Mouse (Mus musculus) CH12.LX (cell line): ENCODE measurements around the gene Perp. TPM values are rescaled to one million over a fixed set of nuclear protein-coding genes. Genes with fewer than 3 reads are reported as not detected.

ENCODE experiments used
- DNase-seq: peaks from one replicate; pipeline ENCODE4 v3.0.0-alpha.2; 2013; ENCODE audit errors: extremely low read depth
- H3K27ac ChIP-seq: 2 replicates; pipeline ENCODE4 v1.5.1; 2012; ENCODE audit warnings: low read depth, mild to moderate bottlenecking, control low read depth, moderate library complexity; ENCODE audit not compliant: insufficient read depth
- H3K27me3 ChIP-seq: replicated peaks from 2 replicates; pipeline ENCODE3; 2012; ENCODE audit warnings: inconsistent platforms
- H3K36me3 ChIP-seq, 2 experiments: replicated peaks in 1 of 2; 2 replicates each; pipeline versions ENCODE3 to v1.6.1; 2012; ENCODE audit warnings: inconsistent platforms in 1 of 2, low read length in 1 of 2, mild to moderate bottlenecking in 1 of 2, mixed read lengths in 1 of 2, moderate library complexity in 1 of 2; ENCODE audit not compliant: control insufficient read depth in 1 of 2, insufficient read depth in 1 of 2
- H3K4me1 ChIP-seq, 2 experiments: 2 replicates each; pipeline ENCODE4 v1.6.1; 2012; ENCODE audit warnings: inconsistent platforms in 1 of 2, moderate library complexity in 1 of 2; ENCODE audit not compliant: insufficient read depth in 2 of 2, control insufficient read depth in 1 of 2
- H3K4me2 ChIP-seq: 2 replicates; pipeline ENCODE4 v1.6.1; 2012; ENCODE audit warnings: low read depth, mild to moderate bottlenecking, control low read depth; ENCODE audit not compliant: poor library complexity, insufficient read depth, severe bottlenecking
- H3K4me3 ChIP-seq, 3 experiments: fragments of 150-350 bp in 1 of 3; sonication (generic) in 1 of 3; replicated peaks in 1 of 3; 2 replicates each; pipeline versions ENCODE3 to v1.5.1; 2011 to 2012; ENCODE audit warnings: low read depth in 2 of 3, low read length in 2 of 3, mild to moderate bottlenecking in 2 of 3, moderate library complexity in 2 of 3, control low read depth in 1 of 3, improper control_type of control experiment in 1 of 3, inconsistent platforms in 1 of 3, mixed read lengths in 1 of 3; ENCODE audit not compliant: poor library complexity in 1 of 3
- H3K79me2 ChIP-seq: replicated peaks from 2 replicates; pipeline ENCODE4 v1.6.1; 2012; ENCODE audit warnings: mild to moderate bottlenecking, moderate library complexity; ENCODE audit not compliant: control insufficient read depth, poor library complexity, insufficient read depth, severe bottlenecking; ENCODE audit errors: extremely low read depth
- H3K9ac ChIP-seq: 2 replicates; pipeline ENCODE4 v1.6.1; 2012; ENCODE audit warnings: low read depth, mild to moderate bottlenecking, control low read depth, moderate library complexity; ENCODE audit not compliant: insufficient read depth
- H3K9me3 ChIP-seq: replicated peaks from 2 replicates; pipeline ENCODE3; 2012; ENCODE audit warnings: low read length, inconsistent platforms, mixed read lengths
- BHLHE40 ChIP-seq: IDR thresholded peaks from 2 replicates; pipeline ENCODE4 v1.6.1; 2011; ENCODE audit warnings: mild to moderate bottlenecking, low read depth, low read length, improper control_type of control experiment
- CHD1 ChIP-seq: IDR thresholded peaks from 2 replicates; pipeline ENCODE4 v1.6.1; 2012; ENCODE audit warnings: low read depth, low read length, improper control_type of control experiment, inconsistent platforms
- CTCF ChIP-seq, 2 experiments: IDR thresholded peaks in 1 of 2; conservative IDR thresholded peaks in 1 of 2; 2 replicates each; pipeline ENCODE4 v1.5.1; 2011 to 2012; ENCODE audit warnings: low read depth in 2 of 2, low read length in 2 of 2, improper control_type of control experiment in 1 of 2, inconsistent platforms in 1 of 2, mild to moderate bottlenecking in 1 of 2, moderate library complexity in 1 of 2
- ELF1 ChIP-seq: IDR thresholded peaks from 2 replicates; pipeline ENCODE4 v1.6.1; 2014; ENCODE audit warnings: low read depth, mild to moderate bottlenecking, inconsistent platforms, low read length, improper control_type of control experiment
- EP300 ChIP-seq: IDR thresholded peaks from 2 replicates; pipeline ENCODE4 v1.6.1; 2011; ENCODE audit warnings: low read length, improper control_type of control experiment
- ETS1 ChIP-seq: conservative IDR thresholded peaks from 2 replicates; pipeline ENCODE4 v1.6.1; 2012; ENCODE audit warnings: low read depth, mild to moderate bottlenecking, inconsistent platforms, low read length, improper control_type of control experiment, moderate library complexity
- GABPA ChIP-seq: IDR thresholded peaks from 2 replicates; pipeline ENCODE4 v1.6.1; 2012; ENCODE audit warnings: low read depth, low read length, improper control_type of control experiment, inconsistent platforms; ENCODE audit not compliant: insufficient replicate concordance
- HCFC1 ChIP-seq: IDR thresholded peaks from 2 replicates; pipeline ENCODE4 v1.6.1; 2012; ENCODE audit warnings: low read depth, mild to moderate bottlenecking, inconsistent platforms, low read length, improper control_type of control experiment
- MAX ChIP-seq: IDR thresholded peaks from 2 replicates; pipeline ENCODE4 v1.6.1; 2011; ENCODE audit warnings: low read length, improper control_type of control experiment
- MAZ ChIP-seq: IDR thresholded peaks from 2 replicates; pipeline ENCODE4 v1.6.1; 2012; ENCODE audit warnings: low read depth, mild to moderate bottlenecking, inconsistent platforms, low read length, improper control_type of control experiment, moderate library complexity
- MEF2A ChIP-seq: IDR thresholded peaks from 2 replicates; pipeline ENCODE4 v1.6.1; 2014; ENCODE audit warnings: low read depth, mild to moderate bottlenecking, inconsistent platforms, low read length, improper control_type of control experiment, borderline replicate concordance
- MXI1 ChIP-seq: IDR thresholded peaks from 2 replicates; pipeline ENCODE4 v1.6.1; 2011; ENCODE audit warnings: mild to moderate bottlenecking, low read depth, low read length, improper control_type of control experiment
- MYC ChIP-seq: IDR thresholded peaks from 2 replicates; pipeline ENCODE4 v1.6.1; 2011; ENCODE audit warnings: low read depth, mild to moderate bottlenecking, improper control_type of control experiment, low read length
- NELFE ChIP-seq: IDR thresholded peaks from 2 replicates; pipeline ENCODE4 v1.6.1; 2011; ENCODE audit warnings: low read depth, low read length, improper control_type of control experiment
- POLR2A ChIP-seq: IDR thresholded peaks from 2 replicates; pipeline ENCODE4 v1.6.1; 2011; ENCODE audit warnings: low read depth, mild to moderate bottlenecking, improper control_type of control experiment, low read length
- RCOR1 ChIP-seq: conservative IDR thresholded peaks from 2 replicates; pipeline ENCODE4 v1.6.1; 2012; ENCODE audit warnings: low read depth, mild to moderate bottlenecking, inconsistent platforms, low read length, improper control_type of control experiment
- SIN3A ChIP-seq: IDR thresholded peaks from 2 replicates; pipeline ENCODE4 v1.6.1; 2012; ENCODE audit warnings: low read length, improper control_type of control experiment, inconsistent platforms
- TBP ChIP-seq: conservative IDR thresholded peaks from 2 replicates; pipeline ENCODE4 v1.6.1; 2011; ENCODE audit warnings: low read depth, low read length, improper control_type of control experiment
- TCF12 ChIP-seq: IDR thresholded peaks from 2 replicates; pipeline ENCODE4 v1.6.1; 2014; ENCODE audit warnings: low read depth, mild to moderate bottlenecking, inconsistent platforms, low read length, improper control_type of control experiment
- UBTF ChIP-seq: IDR thresholded peaks from 2 replicates; pipeline ENCODE4 v1.6.1; 2012; ENCODE audit warnings: low read depth, mild to moderate bottlenecking, inconsistent platforms, low read length, improper control_type of control experiment, moderate library complexity
- USF1 ChIP-seq: IDR thresholded peaks from 2 replicates; pipeline ENCODE4 v1.6.1; 2014; ENCODE audit warnings: low read depth, mild to moderate bottlenecking, inconsistent platforms, low read length, improper control_type of control experiment
- USF2 ChIP-seq: conservative IDR thresholded peaks from 2 replicates; pipeline ENCODE4 v1.6.1; 2011; ENCODE audit warnings: low read depth, low read length, improper control_type of control experiment
- ZKSCAN1 ChIP-seq: IDR thresholded peaks from 2 replicates; pipeline ENCODE4 v1.6.1; 2012; ENCODE audit warnings: low read depth, inconsistent platforms, low read length, improper control_type of control experiment, borderline replicate concordance
- ZMIZ1 ChIP-seq: IDR thresholded peaks from 2 replicates; pipeline ENCODE4 v1.6.1; 2012; ENCODE audit warnings: low read depth, mild to moderate bottlenecking, inconsistent platforms, low read length, improper control_type of control experiment
- ZNF384 ChIP-seq: IDR thresholded peaks from 2 replicates; pipeline ENCODE4 v1.6.1; 2012; ENCODE audit warnings: low read depth, low read length, improper control_type of control experiment, inconsistent platforms
- dilution Hi-C: fragments of 300-500 bp; cut with MboI; formaldehyde crosslinking; loops from 2 replicates; pipeline ENCODE4 v1.14.3; 2020; ENCODE audit warnings: low sequenced_read_pairs; ENCODE audit not compliant: extremely low pct_unique_long_range_greater_than_20kb, extremely low pct_ligation_motif_present
- in situ Hi-C: fragments of 300-500 bp; cut with MboI; formaldehyde crosslinking; loops from 3 replicates; pipeline ENCODE4 v1.14.3; 2019; ENCODE audit warnings: low sequenced_read_pairs, low pct_ligation_motif_present, low pct_unique_long_range_greater_than_20kb, mixed read lengths
- polyA plus RNA-seq: library from polyadenylated mRNA; unstranded; fragments of >175 nt; gene quantifications from 2 replicates; pipeline ENCODE4 v1.2.1, GENCODE M21; 2012; ENCODE audit warnings: low read depth; ENCODE audit not compliant: insufficient read length
- total RNA-seq, 2 experiments: library from RNA; depleted of rRNA; stranded (reverse); fragments of 300-350 nt in 1 of 2; fragments of >200 nt in 1 of 2; gene quantifications; 2 replicates each; pipeline ENCODE4 v1.2.3; 2012 to 2014

Perp gene
- total and polyA plus RNA-seq, 3 experiments = 0.51 TPM; not detected in 2

DNA sequence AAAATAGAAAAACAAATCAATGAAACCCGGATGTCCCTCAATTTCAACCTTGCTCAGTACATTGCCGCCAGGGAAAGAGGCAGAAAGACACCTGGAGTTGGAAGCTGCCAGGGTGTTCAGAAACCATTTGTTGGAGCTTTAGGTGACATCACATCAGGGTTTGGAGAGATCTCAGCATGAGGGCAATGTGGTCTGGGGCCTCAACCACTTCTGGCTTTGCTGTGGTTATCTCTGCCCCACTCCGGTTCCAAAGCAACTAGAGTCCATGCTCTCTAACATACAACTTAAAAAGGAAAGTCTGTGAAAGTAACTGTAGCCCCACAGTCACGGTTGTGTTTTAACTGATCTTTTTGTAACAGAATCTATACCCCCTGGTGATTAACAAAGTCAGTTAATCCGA, 19.9 kb downstream of the Perp start:
- no peaks in the 10 kb centered on the region for H3K79me2 ChIP-seq
- dilution Hi-C loops = no loop called here
- H3K9ac ChIP-seq = no peak overlapping the region
- no peak for DNase-seq
- H3K4me3 ChIP-seq = no peak overlapping the region
- in situ Hi-C loops = no loop called here
- no peak for TF ChIP-seq MAZ
- TF ChIP-seq CTCF (conservative IDR thresholded peaks at IDR 0.05 in 1 of 2, IDR thresholded peaks at IDR 0.05 in 1 of 2; ENCODE audit: low read depth in 2 of 2, low read length in 2 of 2) = no peak
- no peak for TF ChIP-seq ELF1
- TF ChIP-seq MEF2A = no peak
- TF ChIP-seq USF2 = no peak
- TF ChIP-seq ZNF384 = no peak
- no peak for TF ChIP-seq ETS1
- no peak for TF ChIP-seq SIN3A
- no peak for TF ChIP-seq RCOR1
- TF ChIP-seq POLR2A = no peak
- no peak for TF ChIP-seq UBTF
- TF ChIP-seq ZMIZ1 = no peak
- TF ChIP-seq BHLHE40 = no peak
- TF ChIP-seq TBP = no peak
- TF ChIP-seq EP300 = no peak
- TF ChIP-seq ZKSCAN1 = no peak
- no peak for TF ChIP-seq USF1
- no peaks in the 10 kb centered on the region for H3K27me3 ChIP-seq
- H3K9me3 ChIP-seq = no peaks in the 10 kb centered on the region
- no peak overlapping the region for H3K27ac ChIP-seq
- no peak overlapping the region for H3K4me2 ChIP-seq
- H3K36me3 ChIP-seq = no peaks in the 10 kb centered on the region
- H3K4me1 ChIP-seq = peaks cover 6 to 26% of the 10 kb centered on the region in 2 experiments

DNA sequence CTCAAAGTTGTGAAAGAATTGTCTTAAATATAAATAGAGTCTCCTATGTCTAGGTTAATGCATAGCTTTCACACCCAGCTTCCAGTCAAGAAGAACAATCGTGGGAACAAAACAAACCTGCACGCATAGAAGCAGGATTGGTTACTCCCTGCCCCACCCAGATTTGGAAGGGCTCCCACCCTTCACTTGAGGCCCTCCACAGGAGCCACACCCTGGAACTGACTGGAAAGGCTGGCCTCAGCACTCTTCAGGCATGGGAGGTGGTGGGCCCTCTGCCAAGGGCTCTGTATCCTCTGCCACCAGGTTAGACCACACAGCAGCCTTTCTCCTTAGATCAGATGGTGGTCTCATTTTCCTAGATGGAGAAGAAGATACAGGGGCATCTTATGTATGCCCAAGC, 26.2 kb downstream of the Perp start:
- in situ Hi-C loops = no loop called here
- H3K9ac ChIP-seq = no peak overlapping the region
- no peaks in the 10 kb centered on the region for H3K36me3 ChIP-seq
- TF ChIP-seq ELF1 = no peak
- TF ChIP-seq ETS1 = no peak
- TF ChIP-seq GABPA = no peak
- no peak for TF ChIP-seq MAX
- no peak for TF ChIP-seq MXI1
- TF ChIP-seq ZMIZ1 = no peak
- no peak for TF ChIP-seq CHD1
- no peak for TF ChIP-seq TCF12
- no peak for TF ChIP-seq NELFE
- TF ChIP-seq USF1 = no peak
- no peak for TF ChIP-seq HCFC1
- no peak for TF ChIP-seq USF2
- no peak for TF ChIP-seq MYC
- no peak for TF ChIP-seq BHLHE40
- dilution Hi-C loops = no loop called here
- peaks cover 4 to 5% of the 10 kb centered on the region in 2 experiments; a peak in 3 of 4 replicates for H3K4me1 ChIP-seq
- H3K9me3 ChIP-seq = no peaks in the 10 kb centered on the region
- no peaks in the 10 kb centered on the region for H3K27me3 ChIP-seq
- no peak overlapping the region for H3K4me3 ChIP-seq
- no peak overlapping the region for H3K27ac ChIP-seq
- DNase-seq = no peak
- no peak overlapping the region for H3K4me2 ChIP-seq
- no peaks in the 10 kb centered on the region for H3K79me2 ChIP-seq
